Mouse (Mus musculus) right cerebral cortex, postnatal 36 days (tissue): ENCODE data around the gene Cldn6.

ENCODE experiments used
- DNase-seq, 2 experiments: peaks; one replicate each; pipeline ENCODE4 v3.0.0; 2022; ENCODE audit warnings: low spot score in 2 of 2, mixed read lengths in 1 of 2

Cldn6 gene

GRCm38 (mm10) chr17:23679127-23679835, at the start of gene Cldn6:
Gene Cldn6 (plus strand): TSS chr17:23679249.
- no peak for DNase-seq

- DNase-seq = peak; percentile 75 to 84
Observed at GRCm38 (mm10) chr17:23630195-23631020, 48.6 kb upstream of the Cldn6 start.

- no peak for DNase-seq
Observed at GRCm38 (mm10) chr17:23631241-23631640, 47.8 kb upstream of the Cldn6 start.

- DNase-seq = no peak
Observed at GRCm38 (mm10) chr17:23644613-23645495, 34.2 kb upstream of the Cldn6 start, which contains the start of gene Mmp25. Gene Mmp25 (minus strand): TSS chr17:23645277.

GRCm38 (mm10) chr17:23645894-23646293, 33.2 kb upstream of the Cldn6 start:
- DNase-seq = no peak

GRCm38 (mm10) chr17:23651363-23651762, 27.7 kb upstream of the Cldn6 start:
- DNase-seq = no peak

- no peak for DNase-seq
Observed at GRCm38 (mm10) chr17:23653324-23653723, 25.7 kb upstream of the Cldn6 start.

GRCm38 (mm10) chr17:23654001-23654400, 25.0 kb upstream of the Cldn6 start:
- DNase-seq = no peak

GRCm38 (mm10) chr17:23654410-23654809, 24.6 kb upstream of the Cldn6 start:
- DNase-seq = no peak

- DNase-seq = no peak
Observed at GRCm38 (mm10) chr17:23658450-23658849, 20.6 kb upstream of the Cldn6 start.

GRCm38 (mm10) chr17:23660117-23660875, 18.8 kb upstream of the Cldn6 start, which contains the start of gene Bicdl2:
Gene Bicdl2 (plus strand): TSS chr17:23660506.
- no peak for DNase-seq

GRCm38 (mm10) chr17:23660876-23661200, 18.2 kb upstream of the Cldn6 start:
- no peak for DNase-seq

- DNase-seq = no peak
Observed at GRCm38 (mm10) chr17:23661526-23661925, 17.5 kb upstream of the Cldn6 start.

GRCm38 (mm10) chr17:23664556-23665021, 14.5 kb upstream of the Cldn6 start:
- no peak for DNase-seq

- no peak for DNase-seq
Observed at GRCm38 (mm10) chr17:23665511-23665910, 13.5 kb upstream of the Cldn6 start.

- no peak for DNase-seq
Observed at GRCm38 (mm10) chr17:23670516-23671074, 8.5 kb upstream of the Cldn6 start.

- no peak for DNase-seq
Observed at GRCm38 (mm10) chr17:23671519-23671918, 7.5 kb upstream of the Cldn6 start.

- no peak for DNase-seq
Observed at GRCm38 (mm10) chr17:23672761-23673160, 6.3 kb upstream of the Cldn6 start.

GRCm38 (mm10) chr17:23673424-23674073, 5.5 kb upstream of the Cldn6 start, which contains the start of the genes Hcfc1r1 and Thoc6:
Gene Hcfc1r1 (plus strand): TSS chr17:23673596.
Gene Thoc6 (minus strand): TSS chr17:23673882.
- DNase-seq = peak; percentile 95 to 97
